Mouse (Mus musculus): ENCODE results near the gene Igdcc4. TPM values are rescaled to one million over a fixed set of nuclear protein-coding genes. Genes with fewer than 3 reads are reported as not detected.

Gene Igdcc4
- polyA plus RNA-seq, 2 experiments, result 4.5 to 4.6 TPM

- DNase-seq (ENCODE audit: low read depth in 3 of 3, low spot score in 3 of 3) (no peak), ATAC-seq (ENCODE audit: insufficient read depth) (no peak)
- H3K27ac ChIP-seq, result no peak overlapping the region
- no peaks in the 10 kb centered on the region for H3K9me3 ChIP-seq (ENCODE audit: control insufficient read depth, low read length)
- no peak overlapping the region for H3K4me3 ChIP-seq (ENCODE audit: insufficient read depth in 1 of 2, low read depth in 2 of 2, low read length in 2 of 2)
- H3K4me2 ChIP-seq (ENCODE audit: low read depth), result no peak overlapping the region
- no peaks in the 10 kb centered on the region for H3K4me1 ChIP-seq (replicated peaks; ENCODE audit: control insufficient read depth in 2 of 2, insufficient read depth in 2 of 2, low read length in 1 of 2)
- H3K27me3 ChIP-seq (ENCODE audit: control insufficient read depth, insufficient read depth, low read length), result peaks cover 3% of the 10 kb centered on the region
- WGBS (ENCODE audit: insufficient replicate concordance), result 49% methylated on average over 10 of the region's 10 CpGs
- H3K9ac ChIP-seq (replicated peaks), result no peak overlapping the region
- no peak for TF ChIP-seq CTCF (IDR thresholded peaks at IDR 0.05; ENCODE audit: low read depth)
- TF ChIP-seq EP300 (IDR thresholded peaks at IDR 0.05; ENCODE audit: low read depth), result no peak
- no peaks in the 10 kb centered on the region for H3K36me3 ChIP-seq (replicated peaks; ENCODE audit: control insufficient read depth, insufficient read depth, low read depth)
Observed at GRCm38 (mm10) chr9:65177912-65178311, 76.6 kb downstream of the Igdcc4 start.

- Histone ChIP-seq H3K27me3 (ENCODE audit: control insufficient read depth, insufficient read depth, low read length) (peaks cover 3% of the 10 kb centered on the region), H3K9ac (replicated peaks) (no peak overlapping the region), H3K9me3 (ENCODE audit: control insufficient read depth, low read length) (no peaks in the 10 kb centered on the region), H3K27ac (no peak overlapping the region), H3K4me2 (ENCODE audit: low read depth) (no peak overlapping the region), H3K4me3 (ENCODE audit: insufficient read depth in 1 of 2, low read depth in 2 of 2, low read length in 2 of 2) (no peak overlapping the region), H3K4me1 (replicated peaks; ENCODE audit: control insufficient read depth in 2 of 2, insufficient read depth in 2 of 2, low read length in 1 of 2) (no peaks in the 10 kb centered on the region), H3K36me3 (replicated peaks; ENCODE audit: control insufficient read depth, insufficient read depth, low read depth) (no peaks in the 10 kb centered on the region)
- no peak for ATAC-seq (ENCODE audit: insufficient read depth)
- TF ChIP-seq CTCF (IDR thresholded peaks at IDR 0.05; ENCODE audit: low read depth) (no peak), EP300 (IDR thresholded peaks at IDR 0.05; ENCODE audit: low read depth) (no peak)
- no peak for DNase-seq (ENCODE audit: low read depth in 3 of 3, low spot score in 3 of 3)
- WGBS (ENCODE audit: insufficient replicate concordance), result 17% methylated on average over 22 of the region's 22 CpGs
Observed at GRCm38 (mm10) chr9:65178336-65179213, 77.3 kb downstream of the Igdcc4 start.

- WGBS (ENCODE audit: insufficient replicate concordance), result 27% methylated on average over 17 of the region's 17 CpGs
- H3K9ac ChIP-seq (replicated peaks), result no peak overlapping the region
- DNase-seq (ENCODE audit: low read depth in 3 of 3, low spot score in 3 of 3) (no peak), ATAC-seq (ENCODE audit: insufficient read depth) (no peak)
- H3K36me3 ChIP-seq (replicated peaks; ENCODE audit: control insufficient read depth, insufficient read depth, low read depth), result no peaks in the 10 kb centered on the region
- no peaks in the 10 kb centered on the region for H3K9me3 ChIP-seq (ENCODE audit: control insufficient read depth, low read length)
- no peak overlapping the region for H3K27ac ChIP-seq
- H3K27me3 ChIP-seq (ENCODE audit: control insufficient read depth, insufficient read depth, low read length), result peaks cover 3% of the 10 kb centered on the region
- no peak overlapping the region for H3K4me3 ChIP-seq (ENCODE audit: insufficient read depth in 1 of 2, low read depth in 2 of 2, low read length in 2 of 2)
- no peak overlapping the region for H3K4me2 ChIP-seq (ENCODE audit: low read depth)
- no peak for TF ChIP-seq EP300 (IDR thresholded peaks at IDR 0.05; ENCODE audit: low read depth)
- no peaks in the 10 kb centered on the region for H3K4me1 ChIP-seq (replicated peaks; ENCODE audit: control insufficient read depth in 2 of 2, insufficient read depth in 2 of 2, low read length in 1 of 2)
Observed at GRCm38 (mm10) chr9:65179817-65180624, 78.7 kb downstream of the Igdcc4 start.

Other genes starting within 250 kb of the Igdcc4 start
- 0.02 and 0.03 TPM in 2 replicates for gene Slc24a1, start 149.9 kb upstream of the Igdcc4 start, polyA plus RNA-seq (2012; rRNA removed)
- gene Slc24a1, start 149.9 kb upstream of the Igdcc4 start, polyA plus RNA-seq (2014; fragmentation: Nextera tagmentation; extraction: Ambion mirVana), result 0.03 TPM in 1 of 2 replicates, not detected in the other
- gene Ints14, start 140.6 kb upstream of the Igdcc4 start, polyA plus RNA-seq (2012; rRNA removed), result 13.7 and 14.8 TPM in 2 replicates
- 23.3 and 28.1 TPM in 2 replicates for gene Ints14, start 140.6 kb upstream of the Igdcc4 start, polyA plus RNA-seq (2014; fragmentation: Nextera tagmentation; extraction: Ambion mirVana)
- gene Hacd3, start 79.8 kb upstream of the Igdcc4 start, polyA plus RNA-seq (2012; rRNA removed), result 17.9 and 22.9 TPM in 2 replicates
- gene Hacd3, start 79.8 kb upstream of the Igdcc4 start, polyA plus RNA-seq (2014; fragmentation: Nextera tagmentation; extraction: Ambion mirVana), result 19.6 and 22.9 TPM in 2 replicates
- gene Dpp8, start 69.1 kb upstream of the Igdcc4 start, polyA plus RNA-seq (2012; rRNA removed), result 16.8 and 18.5 TPM in 2 replicates
- gene Dpp8, start 69.1 kb upstream of the Igdcc4 start, polyA plus RNA-seq (2014; fragmentation: Nextera tagmentation; extraction: Ambion mirVana), result 11.7 and 13.6 TPM in 2 replicates
- 0.06 and 0.10 TPM in 2 replicates for gene Igdcc3, start 39.7 kb downstream of the Igdcc4 start, polyA plus RNA-seq (2012; rRNA removed)
- gene Igdcc3, start 39.7 kb downstream of the Igdcc4 start, polyA plus RNA-seq (2014; fragmentation: Nextera tagmentation; extraction: Ambion mirVana), result 0.06 and 0.13 TPM in 2 replicates
- gene Parp16, start 93.9 kb downstream of the Igdcc4 start, polyA plus RNA-seq (2012; rRNA removed), result 4.9 and 5.7 TPM in 2 replicates
- gene Parp16, start 93.9 kb downstream of the Igdcc4 start, polyA plus RNA-seq (2014; fragmentation: Nextera tagmentation; extraction: Ambion mirVana), result 7.2 and 9.3 TPM in 2 replicates
- gene Cilp, start 163.7 kb downstream of the Igdcc4 start, polyA plus RNA-seq (2012; rRNA removed), result 0.01 TPM in 1 of 2 replicates, not detected in the other
- gene Cilp, start 163.7 kb downstream of the Igdcc4 start, polyA plus RNA-seq (2014; fragmentation: Nextera tagmentation; extraction: Ambion mirVana), result not detected in 2 replicates
- 5.6 and 10.3 TPM in 2 replicates for gene Clpx, start 192.8 kb downstream of the Igdcc4 start, polyA plus RNA-seq (2012; rRNA removed)
- gene Clpx, start 192.8 kb downstream of the Igdcc4 start, polyA plus RNA-seq (2014; fragmentation: Nextera tagmentation; extraction: Ambion mirVana), result 29.5 and 32.5 TPM in 2 replicates
- 3.2 and 4.8 TPM in 2 replicates for gene Pdcd7, start 244.6 kb downstream of the Igdcc4 start, polyA plus RNA-seq (2012; rRNA removed)
- 4.9 and 5.7 TPM in 2 replicates for gene Pdcd7, start 244.6 kb downstream of the Igdcc4 start, polyA plus RNA-seq (2014; fragmentation: Nextera tagmentation; extraction: Ambion mirVana)

Measured in liver, embryonic 14.5 days (tissue).